Mouse (Mus musculus) brain, embryonic 14.5 days (tissue): ENCODE data around the gene Nelfcd.

Source experiments
- CTCF ChIP-seq: fragments of 200-500 bp; IDR thresholded peaks from 2 replicates; pipeline ENCODE4 v1.5.1; 2012; ENCODE audit warnings: inconsistent platforms, mild to moderate bottlenecking, moderate library complexity, borderline replicate concordance; ENCODE audit not compliant: insufficient read depth, insufficient read length; ENCODE audit errors: extremely low read depth
- POLR2A ChIP-seq: fragments of 200-500 bp; IDR thresholded peaks from 2 replicates; pipeline ENCODE4 v1.6.1; 2012; ENCODE audit warnings: mild to moderate bottlenecking, inconsistent platforms, borderline replicate concordance; ENCODE audit not compliant: poor library complexity, insufficient read depth, insufficient read length, severe bottlenecking; ENCODE audit errors: extremely low read depth

- no peak for TF ChIP-seq POLR2A
- TF ChIP-seq CTCF, result no peak
Measured at GRCm38 (mm10) chr2:174396643-174397042, 19.0 kb upstream of the Nelfcd start.
